Mouse (Mus musculus): ENCODE measurements around the gene Rpl22. TPM values are rescaled to one million over a fixed set of nuclear protein-coding genes. Genes with fewer than 3 reads are reported as not detected.

Gene Rpl22
- polyA plus RNA-seq, 1 experiment from 2014 or later = 375 TPM

DNA sequence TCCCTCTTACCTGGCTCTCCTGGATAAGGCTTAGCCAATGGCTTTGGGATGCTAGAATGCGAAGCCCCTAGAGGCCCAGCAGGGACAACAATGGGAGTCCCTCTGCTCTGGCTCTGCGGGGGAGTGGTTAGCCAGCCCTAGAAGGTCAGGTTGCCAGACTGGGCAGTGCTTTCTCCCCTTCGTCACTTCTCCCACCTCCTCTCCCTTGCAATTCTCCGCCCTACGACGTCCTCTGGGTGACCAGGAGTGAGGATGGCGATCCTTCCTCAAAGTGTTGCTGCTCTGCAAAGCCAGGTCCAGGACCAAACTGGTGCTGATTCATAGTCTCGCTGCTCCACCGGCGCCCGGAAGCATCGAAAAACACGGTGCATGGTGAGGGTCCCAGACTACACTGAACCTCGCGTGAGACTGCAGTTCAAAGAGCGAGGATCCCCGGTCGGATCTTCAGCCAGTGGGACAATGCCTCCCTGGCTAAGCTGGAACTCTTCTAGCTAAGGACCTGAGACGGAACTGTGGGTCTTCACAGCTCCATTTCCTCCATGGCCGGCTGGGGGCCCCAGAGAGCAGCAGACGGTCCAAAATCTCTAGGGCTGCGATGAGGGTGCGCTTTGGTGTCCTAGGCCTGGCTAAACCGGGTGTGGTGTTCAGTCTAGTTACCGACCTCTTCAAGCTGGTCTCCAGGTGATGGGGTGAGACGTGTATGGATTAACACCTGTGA is 6.9 kb upstream of the Rpl22 start, which contains the start of gene Rnf207:
Gene Rnf207 (minus strand): TSS at position 477 of the 718 bp plus-strand sequence.
- Histone ChIP-seq H3K27ac (no peak within 1 kb of the TSS), H3K9ac (no peak within 1 kb of the TSS), H3K4me2 (peak within 1 kb of the TSS; percentile 13; the same call in 1 of the 2 replicates), H3K36me3 (no peaks in the 10 kb centered on the region), H3K4me3 (peak within 1 kb of the TSS; percentile 12; the same call in 1 of the 2 replicates), H3K4me1 (peaks cover 20% of the 10 kb centered on the region), H3K27me3 (peaks cover 55% of the 10 kb centered on the region), H3K9me3 (no peaks in the 10 kb centered on the region)
- 6% methylated on average over 26 of the region's 26 CpGs for WGBS
- ATAC-seq (ENCODE audit: insufficient number of reproducible peaks, low FRiP score, low TSS enrichment, low read depth) = no peak

GRCm38 (mm10) chr4:152321464-152321863 is 4.1 kb upstream of the Rpl22 start:
- WGBS = 42% methylated on average over 5 of the region's 5 CpGs
- no peak overlapping the region for H3K27ac ChIP-seq
- peaks cover 13% of the 10 kb centered on the region for H3K4me1 ChIP-seq
- no peak overlapping the region for H3K4me3 ChIP-seq
- H3K27me3 ChIP-seq = peaks cover 27% of the 10 kb centered on the region
- no peaks in the 10 kb centered on the region for H3K9me3 ChIP-seq
- no peak for ATAC-seq (ENCODE audit: insufficient number of reproducible peaks, low FRiP score, low TSS enrichment, low read depth)
- H3K9ac ChIP-seq = no peak overlapping the region
- H3K36me3 ChIP-seq = no peaks in the 10 kb centered on the region
- no peak overlapping the region for H3K4me2 ChIP-seq

- no peaks in the 10 kb centered on the region for H3K27me3 ChIP-seq
- peaks cover 20% of the 10 kb centered on the region for H3K36me3 ChIP-seq
- WGBS = 52% methylated on average over 16 of the region's 16 CpGs
- H3K4me1 ChIP-seq = peaks cover 20% of the 10 kb centered on the region
- no peaks in the 10 kb centered on the region for H3K9me3 ChIP-seq
- H3K27ac ChIP-seq = peak overlapping the region; percentile 54; the same call in 1 of the 2 replicates
- H3K4me3 ChIP-seq = peak overlapping the region; percentile 95
- ATAC-seq (ENCODE audit: insufficient number of reproducible peaks, low FRiP score, low TSS enrichment, low read depth) = peak; percentile 28; the same call in 1 of the 2 replicates
- peak overlapping the region; percentile 39 for H3K4me2 ChIP-seq
- no peak overlapping the region for H3K9ac ChIP-seq
Measured at GRCm38 (mm10) chr4:152324641-152325562, 640 bp upstream of the Rpl22 start.

DNA sequence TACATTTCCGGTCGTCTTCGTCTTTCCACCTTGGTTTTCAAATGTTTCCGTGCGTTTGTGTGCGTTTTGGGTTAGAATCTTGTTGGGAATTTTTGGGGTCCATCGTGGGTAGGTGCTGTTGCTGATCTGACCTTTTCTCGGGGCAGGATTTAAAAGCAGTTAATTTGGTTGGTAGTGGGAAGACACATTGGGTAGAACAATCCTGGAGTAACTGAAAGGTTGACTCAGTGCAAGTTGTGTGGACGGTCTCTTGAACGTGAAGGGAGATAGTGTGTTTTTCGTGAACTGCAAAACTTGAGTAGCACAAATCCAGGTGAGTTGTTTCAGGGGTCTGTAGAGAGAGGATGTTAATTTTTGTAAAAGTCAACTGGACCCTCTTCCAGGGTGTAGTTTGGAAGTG is 1.0 kb downstream of the Rpl22 start:
- Histone ChIP-seq H3K4me1 (peaks cover 20% of the 10 kb centered on the region), H3K4me3 (peak overlapping the region; percentile 95), H3K27me3 (no peaks in the 10 kb centered on the region), H3K9ac (peak overlapping the region; percentile 98), H3K9me3 (no peaks in the 10 kb centered on the region), H3K4me2 (peak overlapping the region; percentile 52), H3K27ac (no peak overlapping the region), H3K36me3 (peaks cover 37% of the 10 kb centered on the region)
- WGBS = 2% methylated on average over 11 of the region's 11 CpGs
- ATAC-seq (ENCODE audit: insufficient number of reproducible peaks, low FRiP score, low TSS enrichment, low read depth) = no peak

DNA sequence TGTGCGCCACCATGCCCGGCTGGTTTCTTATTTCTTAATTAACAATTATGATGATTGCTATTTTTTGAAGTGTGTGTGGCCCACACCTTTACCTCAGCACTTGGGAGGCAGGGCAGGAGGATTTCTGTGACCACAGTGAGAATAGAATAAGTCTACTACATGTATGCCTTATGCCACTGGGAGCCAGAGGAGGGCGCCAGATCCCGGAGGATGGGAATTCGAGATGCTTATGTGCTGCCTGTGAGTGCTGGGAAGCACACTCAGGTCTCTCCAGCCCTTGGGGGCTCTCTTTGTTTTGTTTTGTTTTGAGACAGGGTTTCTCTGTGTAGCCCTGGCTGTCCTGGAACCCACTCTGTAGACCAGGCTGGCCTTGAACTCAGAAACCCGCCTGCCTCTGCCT is 3.1 kb downstream of the Rpl22 start:
- ATAC-seq (ENCODE audit: insufficient number of reproducible peaks, low FRiP score, low TSS enrichment, low read depth) = no peak
- 80% methylated on average over 6 of the region's 6 CpGs for WGBS
- H3K4me2 ChIP-seq = no peak overlapping the region
- no peak overlapping the region for H3K9ac ChIP-seq
- H3K27me3 ChIP-seq = no peaks in the 10 kb centered on the region
- peaks cover 57% of the 10 kb centered on the region for H3K36me3 ChIP-seq
- H3K9me3 ChIP-seq = no peaks in the 10 kb centered on the region
- peaks cover 20% of the 10 kb centered on the region for H3K4me1 ChIP-seq
- H3K27ac ChIP-seq = no peak overlapping the region
- H3K4me3 ChIP-seq = no peak overlapping the region

DNA sequence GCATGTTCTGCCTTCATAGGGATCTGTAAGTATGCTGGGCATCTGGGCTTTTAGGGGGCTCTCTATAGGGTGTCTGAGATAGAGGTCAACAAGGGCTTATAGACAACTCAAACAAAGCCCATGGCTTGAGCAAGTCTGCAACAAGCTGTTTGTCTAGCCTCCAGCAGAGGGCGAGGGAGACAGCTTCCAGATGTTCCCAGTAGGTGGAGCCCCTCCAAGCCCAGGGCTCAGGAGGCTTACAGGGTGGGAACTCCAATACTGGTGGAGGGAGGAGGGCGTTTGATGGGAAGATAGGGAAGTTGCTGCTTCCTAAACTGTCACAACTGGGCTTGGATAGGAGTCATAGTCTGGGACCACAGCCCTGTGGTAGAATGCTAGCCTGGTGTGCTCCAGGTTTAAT is 7.4 kb downstream of the Rpl22 start:
- H3K4me2 ChIP-seq = no peak overlapping the region
- 36% methylated on average over 2 of the region's 2 CpGs for WGBS
- H3K27ac ChIP-seq = no peak overlapping the region
- no peak overlapping the region for H3K4me3 ChIP-seq
- H3K36me3 ChIP-seq = peaks cover 74% of the 10 kb centered on the region
- H3K9me3 ChIP-seq = no peaks in the 10 kb centered on the region
- H3K9ac ChIP-seq = no peak overlapping the region
- no peak for ATAC-seq (ENCODE audit: insufficient number of reproducible peaks, low FRiP score, low TSS enrichment, low read depth)
- peaks cover 18% of the 10 kb centered on the region for H3K27me3 ChIP-seq
- H3K4me1 ChIP-seq = peaks cover 2% of the 10 kb centered on the region; the same call in 1 of the 2 replicates

DNA sequence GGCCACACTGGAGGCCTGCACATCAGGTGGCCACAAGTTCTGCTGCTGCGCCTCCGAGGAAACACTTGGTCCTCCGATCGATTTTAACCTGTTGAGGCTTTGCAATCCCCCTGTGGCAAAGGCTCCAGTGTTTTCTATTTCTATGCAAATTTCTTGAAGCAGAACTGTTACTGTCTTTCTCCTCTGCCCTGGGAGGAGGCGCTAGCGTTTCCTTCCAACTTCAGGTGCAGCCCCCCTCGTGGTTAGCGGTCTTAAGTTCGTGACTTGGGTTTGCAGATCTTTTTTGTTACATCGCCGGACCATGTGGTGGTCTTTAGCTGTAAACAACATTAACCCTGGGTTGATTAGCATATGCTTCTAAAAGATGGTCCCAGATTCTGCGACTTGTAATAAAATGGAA is 8.0 kb downstream of the Rpl22 start:
- Histone ChIP-seq H3K4me1 (peaks cover 4% of the 10 kb centered on the region), H3K9ac (no peak overlapping the region), H3K27ac (no peak overlapping the region), H3K27me3 (peaks cover 24% of the 10 kb centered on the region), H3K9me3 (no peaks in the 10 kb centered on the region), H3K4me2 (no peak overlapping the region), H3K4me3 (no peak overlapping the region), H3K36me3 (peaks cover 70% of the 10 kb centered on the region)
- ATAC-seq (ENCODE audit: insufficient number of reproducible peaks, low FRiP score, low TSS enrichment, low read depth) = no peak
- 93% methylated on average over 12 of the region's 12 CpGs for WGBS

DNA sequence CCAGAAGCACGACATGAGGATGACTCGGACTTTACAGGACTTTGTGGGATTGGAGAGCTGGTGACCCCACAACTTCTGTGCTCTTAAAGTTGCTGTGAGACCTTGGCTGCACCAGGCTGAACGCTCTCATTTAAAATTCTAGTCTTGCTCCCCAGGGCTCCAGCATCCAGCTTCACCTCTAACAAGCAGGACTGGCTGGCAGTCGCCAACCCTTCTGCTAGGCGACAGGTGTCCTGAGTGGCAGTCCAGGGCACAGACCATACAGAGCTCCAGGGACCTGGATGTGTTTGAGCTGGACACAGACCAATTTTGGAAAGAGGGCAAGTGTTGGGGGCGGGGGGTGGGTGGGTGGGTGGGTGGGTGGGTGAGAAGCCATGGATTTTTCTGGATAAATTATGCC is 12.2 kb downstream of the Rpl22 start:
- H3K9ac ChIP-seq = no peak overlapping the region
- H3K36me3 ChIP-seq = peaks cover 29% of the 10 kb centered on the region
- H3K4me1 ChIP-seq = peaks cover 16% of the 10 kb centered on the region
- H3K4me2 ChIP-seq = no peak overlapping the region
- H3K27me3 ChIP-seq = peaks cover 63% of the 10 kb centered on the region
- 29% methylated on average over 6 of the region's 6 CpGs for WGBS
- ATAC-seq (ENCODE audit: insufficient number of reproducible peaks, low FRiP score, low TSS enrichment, low read depth) = no peak
- H3K4me3 ChIP-seq = no peak overlapping the region
- no peak overlapping the region for H3K27ac ChIP-seq
- H3K9me3 ChIP-seq = no peaks in the 10 kb centered on the region

DNA sequence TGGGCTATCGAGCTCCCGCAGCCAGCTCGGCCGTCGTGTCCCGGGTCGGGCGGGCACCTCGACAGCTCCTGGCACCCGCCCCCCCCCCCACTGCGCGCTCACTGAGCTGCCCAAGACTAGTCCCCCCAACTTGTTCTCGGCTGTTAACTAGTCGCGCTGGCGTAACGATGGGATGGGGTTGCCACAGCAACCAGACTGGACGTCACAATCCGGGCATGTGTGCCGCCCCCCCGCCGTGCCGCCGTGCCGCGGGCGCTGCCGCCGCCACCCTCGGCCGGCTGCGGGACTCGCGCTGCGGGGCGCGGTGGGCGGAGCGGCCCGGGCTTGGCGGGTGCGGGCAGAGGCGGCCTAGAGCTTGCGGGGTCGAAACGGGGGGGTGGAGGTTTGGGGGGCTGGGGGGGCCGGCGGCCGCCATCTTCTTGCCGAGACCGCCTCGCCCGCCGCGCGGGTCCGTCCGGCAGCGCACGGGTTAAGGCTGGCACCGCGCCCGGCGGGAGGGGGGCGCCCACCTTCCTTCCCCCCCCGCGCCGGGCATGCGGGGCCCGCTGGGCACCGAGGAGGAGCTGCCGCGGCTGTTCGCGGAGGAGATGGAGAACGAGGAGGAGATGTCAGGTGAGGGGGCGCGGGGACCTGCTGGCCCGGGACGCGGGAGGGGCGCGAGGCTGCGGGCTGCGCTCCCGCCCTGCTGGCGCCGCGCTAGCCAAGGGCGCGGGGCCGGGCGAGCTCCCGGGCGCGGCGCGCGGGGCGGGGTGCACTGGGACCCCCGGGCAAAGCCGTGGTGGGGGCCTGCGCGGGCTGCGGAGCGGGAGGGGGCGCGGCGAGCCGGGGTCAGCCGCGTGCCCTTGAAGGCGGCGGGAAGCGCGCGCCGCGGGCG is 13.1 kb downstream of the Rpl22 start, which contains the start of gene Chd5:
Gene Chd5 (plus strand): TSS at position 233 of the 874 bp plus-strand sequence.
- Histone ChIP-seq H3K27me3 (peaks cover 72% of the 10 kb centered on the region), H3K9me3 (no peaks in the 10 kb centered on the region), H3K9ac (peak within 1 kb of the TSS; percentile 20; the same call in 1 of the 2 replicates), H3K4me2 (peak within 1 kb of the TSS; percentile 100), H3K4me1 (peaks cover 23% of the 10 kb centered on the region), H3K4me3 (peak within 1 kb of the TSS; percentile 53), H3K36me3 (peaks cover 20% of the 10 kb centered on the region), H3K27ac (no peak within 1 kb of the TSS)
- ATAC-seq (ENCODE audit: insufficient number of reproducible peaks, low FRiP score, low TSS enrichment, low read depth) = no peak
- WGBS = under 1% methylated on average over 92 of the region's 120 CpGs

DNA sequence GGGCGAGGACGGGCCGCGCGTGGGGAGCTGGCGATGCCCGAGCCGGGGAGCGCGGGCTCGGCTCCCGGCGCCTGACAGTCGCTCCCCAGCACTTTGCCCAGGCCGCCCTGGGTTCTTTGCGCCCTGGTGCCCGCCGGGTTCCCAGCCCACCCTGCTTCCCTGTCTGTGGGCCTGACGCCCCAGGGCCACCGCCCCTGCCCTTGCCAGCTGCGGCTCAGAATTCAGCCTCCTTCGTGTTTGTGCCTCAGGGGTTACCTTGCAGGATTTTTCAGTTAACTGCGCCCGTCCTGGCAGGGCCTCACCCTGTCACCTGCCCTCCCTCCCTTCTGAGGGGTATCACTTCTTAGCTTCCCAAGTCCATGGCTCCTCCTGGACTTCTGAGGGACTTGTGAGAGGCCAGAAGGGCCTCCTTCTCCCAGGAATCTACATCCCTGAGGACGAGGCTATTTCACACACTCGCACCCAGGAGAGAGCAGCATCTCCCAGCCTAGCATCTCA is 13.8 kb downstream of the Rpl22 start:
- Histone ChIP-seq H3K27ac (no peak overlapping the region), H3K9me3 (no peaks in the 10 kb centered on the region), H3K27me3 (peaks cover 78% of the 10 kb centered on the region), H3K9ac (peak overlapping the region; percentile 20; the same call in 1 of the 2 replicates), H3K4me3 (peak overlapping the region; percentile 53), H3K4me2 (peak overlapping the region; percentile 100), H3K4me1 (peaks cover 23% of the 10 kb centered on the region), H3K36me3 (peaks cover 13% of the 10 kb centered on the region)
- WGBS = under 1% methylated on average over 15 of the region's 26 CpGs
- ATAC-seq (ENCODE audit: insufficient number of reproducible peaks, low FRiP score, low TSS enrichment, low read depth) = no peak

Data from limb, embryonic 15.5 days (tissue).